Mouse (Mus musculus) frontal cortex, adult 2 months (tissue): ENCODE measurements around the gene Nlk. TPM values are rescaled to one million over a fixed set of nuclear protein-coding genes. Genes with fewer than 3 reads are reported as not detected.
"Not testable (repeated sequence)": the region's sequence is repeated elsewhere in the genome, so short reads cannot be mapped to it uniquely, and the experiment has no call there.

Experiments used
- DNase-seq, 2 experiments: peaks; one replicate each; pipeline ENCODE4 v3.0.0; 2022; ENCODE audit warnings: low spot score in 1 of 2; ENCODE audit errors: extremely low spot score in 1 of 2
- polyA plus RNA-seq: library from polyadenylated mRNA; depleted of rRNA; stranded (reverse); fragments of >200 nt; gene quantifications from 2 replicates; pipeline ENCODE4 v1.2.3, GENCODE M21; 2012

Nlk gene
- polyA plus RNA-seq, 1 experiment = 55.9 TPM

- DNase-seq = no peak
Measured at GRCm38 (mm10) chr11:78600051-78600450, 97.1 kb downstream of the Nlk start.

- no peak for DNase-seq
Measured at GRCm38 (mm10) chr11:78598763-78599415, 98.3 kb downstream of the Nlk start.

GRCm38 (mm10) chr11:78596750-78597149 lies 100.4 kb downstream of the Nlk start:
- DNase-seq = no peak

- DNase-seq = no peak
Measured at GRCm38 (mm10) chr11:78595773-78596172, 101.4 kb downstream of the Nlk start.

- no peak for DNase-seq
Measured at GRCm38 (mm10) chr11:78594271-78594964, 102.8 kb downstream of the Nlk start.

GRCm38 (mm10) chr11:78587677-78588076 lies 109.5 kb downstream of the Nlk start:
- not testable (repeated sequence) for DNase-seq

- DNase-seq = no peak
Measured at GRCm38 (mm10) chr11:78586099-78586498, 111.1 kb downstream of the Nlk start.

GRCm38 (mm10) chr11:78582848-78583247 lies 114.3 kb downstream of the Nlk start:
- no peak for DNase-seq

- no peak for DNase-seq
Measured at GRCm38 (mm10) chr11:78574975-78575374, 122.2 kb downstream of the Nlk start.

- no peak for DNase-seq
Measured at GRCm38 (mm10) chr11:78574536-78574935, 122.6 kb downstream of the Nlk start.

GRCm38 (mm10) chr11:78574031-78574430 lies 123.1 kb downstream of the Nlk start:
- DNase-seq = not testable (repeated sequence)

GRCm38 (mm10) chr11:78571854-78572253 lies 125.3 kb downstream of the Nlk start:
- no peak for DNase-seq

- DNase-seq = peak in 1 of 2 experiments; percentile 45
Measured at GRCm38 (mm10) chr11:78571441-78571840, 125.7 kb downstream of the Nlk start.

- no peak for DNase-seq
Measured at GRCm38 (mm10) chr11:78569806-78570205, 127.4 kb downstream of the Nlk start.

GRCm38 (mm10) chr11:78568827-78569226 lies 128.3 kb downstream of the Nlk start:
- no peak for DNase-seq

- DNase-seq = no peak
Measured at GRCm38 (mm10) chr11:78567614-78568013, 129.6 kb downstream of the Nlk start.

GRCm38 (mm10) chr11:78566775-78567174 lies 130.4 kb downstream of the Nlk start:
- DNase-seq = no peak

- DNase-seq = peak; percentile 76 to 94
Measured at GRCm38 (mm10) chr11:78560447-78560846, 136.7 kb downstream of the Nlk start.

GRCm38 (mm10) chr11:78557241-78557640 lies 139.9 kb downstream of the Nlk start:
- no peak for DNase-seq

GRCm38 (mm10) chr11:78556070-78556469 lies 141.1 kb downstream of the Nlk start:
- no peak for DNase-seq

GRCm38 (mm10) chr11:78555623-78556022 lies 141.6 kb downstream of the Nlk start:
- DNase-seq = no peak

GRCm38 (mm10) chr11:78551059-78551398 lies 146.1 kb downstream of the Nlk start:
- no peak for DNase-seq
